Mouse (Mus musculus): ENCODE results near the gene Bbx.

DNA sequence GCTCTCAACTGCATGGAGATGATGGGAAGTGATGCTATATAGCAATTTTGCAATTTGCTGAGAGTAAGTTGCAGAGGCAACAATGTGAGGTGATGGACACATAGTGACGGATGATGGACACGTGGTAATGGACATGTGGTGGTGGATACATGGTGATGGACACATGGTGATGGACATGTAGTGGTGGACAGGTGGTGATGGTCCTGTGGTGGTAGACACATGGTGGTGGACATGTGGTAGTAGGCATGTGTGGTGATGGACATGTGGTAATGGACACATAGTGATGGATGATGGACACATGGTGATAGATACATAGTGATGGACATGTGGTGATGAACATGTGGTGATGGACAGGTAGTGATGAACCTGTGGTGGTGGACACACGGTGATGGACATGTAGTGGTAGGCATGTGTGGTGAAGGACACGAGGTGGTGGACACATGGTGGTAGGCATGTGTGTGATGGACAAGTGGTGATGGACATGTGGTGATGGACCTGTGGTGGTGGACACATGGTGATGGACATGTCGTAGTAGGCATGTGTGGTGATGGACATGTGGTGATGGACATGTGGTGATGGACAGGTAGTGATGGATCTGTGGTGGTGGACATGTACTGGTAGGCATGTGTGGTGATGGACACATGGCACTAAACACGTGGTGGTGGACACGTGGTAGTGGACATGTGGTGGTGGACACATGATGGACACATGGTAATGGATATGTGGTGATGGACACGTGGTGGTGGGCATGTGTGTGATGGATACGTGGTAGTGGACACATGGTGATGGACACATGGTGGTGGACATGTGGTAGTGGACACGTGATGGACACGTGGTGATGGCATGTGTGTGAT, 271.5 kb downstream of the Bbx start:
- TF ChIP-seq RCOR1 (conservative IDR thresholded peaks at IDR 0.05; ENCODE audit: low read depth, low read length) (no peak), POLR2A (IDR thresholded peaks at IDR 0.05; ENCODE audit: low read depth, low read length) (no peak), EP300 (IDR thresholded peaks at IDR 0.05; ENCODE audit: low read length) (no peak), CTCF (conservative IDR thresholded peaks at IDR 0.05 in 1 of 2, IDR thresholded peaks at IDR 0.05 in 1 of 2; ENCODE audit: low read depth in 2 of 2, low read length in 2 of 2) (no peak), ELF1 (IDR thresholded peaks at IDR 0.05; ENCODE audit: low read depth, low read length) (no peak), E2F4 (IDR thresholded peaks at IDR 0.05; ENCODE audit: insufficient replicate concordance, low read depth, low read length) (no peak)
